Mouse (Mus musculus) right cerebral cortex, adult 2 months (tissue): ENCODE measurements around the gene Neurog2.

Experiments used
- DNase-seq, 2 experiments: peaks; one replicate each; pipeline ENCODE4 v3.0.0; 2021 to 2022; ENCODE audit warnings: low spot score in 2 of 2

The Neurog2 gene

GRCm38 (mm10) chr3:127633080-127634032 lies at the start of gene Neurog2:
TSS of gene Neurog2 (plus strand) at chr3:127633135.
- no peak for DNase-seq

GRCm38 (mm10) chr3:127597136-127597535 lies 35.8 kb upstream of the Neurog2 start:
- DNase-seq: no peak

DNA sequence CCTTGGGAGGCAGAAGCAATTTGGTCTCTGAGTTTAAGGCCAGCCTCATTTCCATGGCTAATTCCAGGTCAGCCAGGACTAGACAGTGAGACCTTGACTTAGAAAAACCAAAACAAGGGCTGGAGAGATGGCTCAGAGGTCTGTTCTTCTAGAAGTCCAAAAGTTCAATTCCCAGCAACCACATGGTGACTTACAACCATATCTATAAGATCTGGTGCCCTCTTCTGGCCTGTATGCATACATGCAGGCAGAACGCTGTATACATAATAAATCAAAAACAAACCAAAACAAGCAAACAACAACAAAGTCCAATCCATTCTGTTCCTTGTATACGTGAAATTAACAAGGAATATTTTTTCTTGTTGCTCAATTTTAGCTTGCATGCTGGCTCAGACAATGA lies 24.8 kb upstream of the Neurog2 start:
- no peak for DNase-seq

DNA sequence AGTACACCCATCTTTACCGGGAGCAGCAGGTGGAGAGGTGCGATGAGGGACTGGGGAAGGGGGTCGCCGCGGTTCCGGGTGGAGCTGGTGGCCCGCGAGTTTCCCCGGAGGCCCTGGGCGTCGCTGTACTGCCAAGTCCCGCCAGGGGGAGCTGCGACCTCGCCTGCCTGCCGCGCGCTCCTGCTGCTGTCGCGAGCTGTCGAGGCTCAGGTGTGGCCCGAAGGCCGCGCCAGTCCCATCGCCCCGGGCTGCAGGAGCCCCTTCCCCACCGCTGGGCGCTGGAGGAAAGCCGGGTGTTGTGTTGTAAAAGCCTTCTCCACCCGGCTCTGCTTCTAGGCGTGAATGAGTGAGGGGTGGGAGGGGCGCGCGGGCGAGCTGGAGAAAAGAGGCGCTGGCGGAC lies 7.6 kb upstream of the Neurog2 start:
- peak in 1 of 2 experiments; percentile 57 for DNase-seq

DNA sequence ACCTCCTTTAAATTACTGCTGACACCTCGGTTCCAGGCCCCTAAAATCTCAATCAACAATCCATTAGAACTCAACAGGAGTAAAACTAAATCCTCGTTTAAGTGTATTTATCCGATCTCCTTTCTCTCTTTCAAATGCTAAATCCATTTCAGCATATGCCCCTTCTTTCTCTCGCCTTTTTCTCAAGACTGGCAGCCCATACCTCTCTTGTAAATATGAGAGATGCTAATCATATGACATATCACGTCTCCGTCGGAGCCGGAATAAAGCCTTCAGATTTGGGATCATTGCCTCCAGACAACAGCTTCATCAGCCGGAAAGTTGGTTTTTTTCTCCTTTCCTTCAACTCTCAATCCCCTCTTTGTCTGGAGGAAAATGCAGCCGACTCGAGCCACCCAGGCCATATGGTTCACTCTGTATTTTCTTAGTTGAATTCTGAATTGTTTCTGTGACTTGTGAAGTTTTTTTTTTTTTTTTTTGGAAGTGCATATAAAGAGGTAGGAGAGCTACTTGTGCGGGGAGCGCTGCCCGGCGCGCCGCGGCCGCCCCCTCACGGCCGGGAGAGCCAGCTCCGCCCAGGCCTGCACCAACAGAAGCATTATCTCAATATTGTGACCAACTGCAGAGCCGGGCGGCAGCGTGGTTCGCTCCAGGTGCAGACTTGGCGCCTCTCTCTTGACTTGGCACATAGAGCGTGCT lies 7.1 kb upstream of the Neurog2 start:
- DNase-seq: no peak

DNA sequence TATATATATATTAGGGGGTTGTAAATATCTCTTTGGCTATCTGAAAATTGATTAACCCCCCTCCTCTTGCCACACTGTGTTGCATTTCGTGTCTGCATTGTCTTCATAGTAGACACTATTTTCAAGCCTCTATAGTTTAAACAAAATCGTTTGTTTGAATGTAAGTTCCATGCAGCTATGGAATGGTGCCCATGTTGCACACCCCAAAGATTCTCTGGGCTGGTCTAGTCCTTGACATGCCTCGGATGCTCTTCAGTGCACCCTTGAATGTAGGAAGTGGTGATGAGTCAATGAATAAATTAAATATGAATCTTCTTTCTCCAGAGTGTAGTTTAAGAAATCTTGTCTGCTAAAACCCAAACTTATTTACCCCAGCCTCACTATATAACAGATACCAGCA lies 6.4 kb upstream of the Neurog2 start:
- DNase-seq: no peak

DNA sequence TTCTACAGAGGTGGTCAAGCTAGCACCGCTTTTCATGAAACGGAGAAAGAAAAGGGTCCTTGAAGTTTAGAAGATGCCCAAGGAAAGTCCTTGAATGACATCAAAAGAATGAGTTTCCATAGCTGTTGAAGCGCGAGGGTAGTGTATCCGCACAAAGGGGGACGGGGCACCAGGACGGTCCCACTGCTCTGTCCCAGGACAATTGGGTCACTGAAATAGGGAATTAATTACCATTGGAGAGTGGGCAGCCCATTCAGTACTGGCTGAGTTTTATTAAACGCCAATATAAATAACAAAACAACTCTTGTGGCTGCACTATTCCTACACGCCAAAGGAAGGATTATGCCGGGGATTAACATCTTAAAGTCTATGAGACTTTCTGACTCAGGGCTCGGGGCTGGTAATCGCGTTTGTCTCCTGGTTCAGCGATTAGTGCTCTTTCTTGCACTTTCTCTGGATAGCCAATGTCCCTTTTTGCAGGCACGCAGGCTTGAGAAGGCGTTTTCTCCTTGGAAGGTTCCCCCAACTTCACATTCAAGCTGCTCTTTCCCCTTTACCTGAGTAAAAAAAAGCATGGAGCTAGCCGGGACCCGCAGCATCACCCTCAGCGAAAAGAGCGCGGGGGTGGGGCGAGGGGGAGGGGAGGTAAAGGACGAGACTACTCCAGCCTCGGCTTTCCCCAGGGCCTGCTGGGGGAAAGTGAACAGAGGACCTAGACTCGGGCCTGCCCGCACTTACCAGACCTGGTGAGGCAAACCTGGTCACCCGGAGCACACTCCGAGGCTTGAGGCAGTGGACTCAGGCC lies 5.6 kb upstream of the Neurog2 start:
- DNase-seq: no peak

GRCm38 (mm10) chr3:127627956-127628310 lies 5.0 kb upstream of the Neurog2 start:
- DNase-seq: no peak

DNA sequence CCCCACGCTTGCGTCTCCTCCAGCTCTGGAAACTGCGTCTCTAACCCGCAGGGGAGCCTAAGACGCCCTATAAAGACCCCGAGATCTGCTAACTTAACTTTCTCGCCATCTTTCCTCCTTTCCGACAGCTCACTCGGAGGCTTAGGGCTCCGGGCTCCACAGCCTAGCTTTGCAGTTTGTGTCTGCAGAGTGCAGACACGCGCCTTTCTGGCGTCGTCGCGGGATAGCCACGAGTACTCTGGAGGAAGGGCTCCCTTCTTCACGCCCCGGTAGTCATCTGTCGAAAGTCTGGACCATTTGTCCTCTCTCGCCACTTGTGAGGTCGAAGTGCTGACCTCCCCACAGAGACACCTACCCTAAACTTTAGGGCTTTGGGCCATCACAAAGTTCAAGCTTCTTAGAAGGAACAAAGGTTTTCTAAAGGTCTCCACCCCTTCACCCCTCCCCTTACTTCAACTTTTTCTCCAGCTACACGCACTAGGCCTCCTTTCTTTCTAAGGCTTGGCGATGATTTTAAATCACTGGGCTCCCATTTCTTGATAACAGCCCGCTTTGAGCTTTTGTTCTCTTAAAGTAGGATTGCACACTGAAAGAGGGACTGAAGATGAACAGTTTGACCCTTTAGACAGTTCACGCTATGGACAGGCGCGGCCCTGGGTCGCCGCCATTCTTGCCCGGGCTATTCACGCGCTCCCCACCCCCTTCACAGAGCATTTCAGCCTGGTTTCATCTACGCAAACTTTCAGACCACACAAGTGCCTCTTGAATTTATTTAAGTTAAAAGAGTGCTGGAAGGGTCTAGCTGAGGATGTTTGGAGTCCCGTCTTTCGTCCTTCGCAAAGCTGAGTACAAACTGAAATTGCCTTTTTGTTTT lies 4.4 kb upstream of the Neurog2 start:
- no peak for DNase-seq

- DNase-seq: no peak
Measured at GRCm38 (mm10) chr3:127630190-127630589, 2.7 kb upstream of the Neurog2 start.

DNA sequence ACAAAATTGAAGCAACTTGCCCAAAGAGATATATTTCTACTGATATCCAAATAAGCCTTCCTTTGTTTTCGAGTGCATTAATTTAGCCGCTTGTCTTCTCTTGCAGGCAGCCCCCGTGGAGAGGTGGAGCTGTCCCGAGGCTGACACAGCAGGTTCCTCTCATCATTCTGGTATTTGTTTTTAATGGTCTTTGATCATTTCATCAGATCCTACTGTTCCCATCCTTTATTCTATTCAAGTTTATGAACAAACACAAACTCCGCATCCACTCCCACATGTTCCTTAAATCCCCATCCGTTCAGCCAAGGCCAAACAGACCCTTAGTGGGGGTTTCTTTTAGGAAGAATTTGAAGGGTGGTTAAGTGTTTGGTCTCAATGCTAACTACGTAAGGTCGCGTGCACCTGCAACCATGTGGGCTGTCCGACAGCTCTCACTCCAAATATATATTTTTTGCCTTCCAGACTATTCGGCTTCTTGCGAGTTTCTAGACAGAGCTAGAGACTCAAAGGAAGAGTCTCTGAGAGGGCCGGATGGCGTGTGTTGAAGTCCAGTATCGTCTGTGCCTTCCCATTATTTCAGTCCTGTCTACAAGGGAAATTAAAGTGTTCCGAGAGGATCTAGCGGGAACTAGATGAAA lies 2.1 kb upstream of the Neurog2 start:
- DNase-seq: no peak

- no peak for DNase-seq
Measured at GRCm38 (mm10) chr3:127631582-127631981, 1.4 kb upstream of the Neurog2 start.

DNA sequence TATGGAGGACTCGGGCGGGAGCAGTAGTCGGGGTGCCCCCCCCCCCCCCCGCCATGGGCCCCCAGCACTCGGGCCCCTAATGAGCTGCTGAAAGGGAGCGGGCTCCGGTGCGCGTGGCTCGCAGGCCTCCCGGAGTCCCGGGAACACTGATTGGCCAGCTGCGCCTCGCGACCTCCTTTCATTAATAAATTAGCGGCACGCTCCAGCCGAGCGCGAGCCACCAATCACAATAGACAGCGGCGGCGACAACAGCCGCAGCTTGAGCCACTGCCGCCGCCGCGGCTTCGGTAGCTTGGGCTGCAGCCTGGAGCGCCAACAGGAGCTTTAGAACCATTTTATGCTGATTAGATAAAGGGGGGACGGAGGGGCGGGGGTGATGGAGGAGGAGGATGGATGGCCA lies 404 bp upstream of the Neurog2 start:
- DNase-seq: no peak

- peak; percentile 60 to 73 for DNase-seq
Measured at GRCm38 (mm10) chr3:127634101-127634983, 1.4 kb downstream of the Neurog2 start.

DNA sequence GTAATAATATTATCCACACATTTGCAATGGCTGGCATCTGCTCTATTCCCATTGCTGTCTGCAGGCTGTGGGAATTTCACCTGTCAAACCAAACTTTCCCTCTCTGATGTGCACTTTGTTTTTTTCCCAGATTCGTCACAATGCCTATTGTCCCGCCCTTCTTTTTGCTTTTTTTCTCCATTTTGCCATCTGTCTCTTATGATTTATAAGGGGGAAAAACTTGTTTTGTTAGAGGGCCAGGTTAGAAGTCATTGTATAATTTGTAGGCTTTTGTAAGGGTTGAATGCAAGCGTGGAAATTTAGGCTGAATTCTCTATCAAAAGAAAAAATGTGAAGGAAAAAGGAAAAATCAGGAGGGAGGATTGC lies 2.0 kb downstream of the Neurog2 start:
- no peak for DNase-seq

GRCm38 (mm10) chr3:127639875-127640761 lies 7.2 kb downstream of the Neurog2 start:
- DNase-seq: no peak

DNA sequence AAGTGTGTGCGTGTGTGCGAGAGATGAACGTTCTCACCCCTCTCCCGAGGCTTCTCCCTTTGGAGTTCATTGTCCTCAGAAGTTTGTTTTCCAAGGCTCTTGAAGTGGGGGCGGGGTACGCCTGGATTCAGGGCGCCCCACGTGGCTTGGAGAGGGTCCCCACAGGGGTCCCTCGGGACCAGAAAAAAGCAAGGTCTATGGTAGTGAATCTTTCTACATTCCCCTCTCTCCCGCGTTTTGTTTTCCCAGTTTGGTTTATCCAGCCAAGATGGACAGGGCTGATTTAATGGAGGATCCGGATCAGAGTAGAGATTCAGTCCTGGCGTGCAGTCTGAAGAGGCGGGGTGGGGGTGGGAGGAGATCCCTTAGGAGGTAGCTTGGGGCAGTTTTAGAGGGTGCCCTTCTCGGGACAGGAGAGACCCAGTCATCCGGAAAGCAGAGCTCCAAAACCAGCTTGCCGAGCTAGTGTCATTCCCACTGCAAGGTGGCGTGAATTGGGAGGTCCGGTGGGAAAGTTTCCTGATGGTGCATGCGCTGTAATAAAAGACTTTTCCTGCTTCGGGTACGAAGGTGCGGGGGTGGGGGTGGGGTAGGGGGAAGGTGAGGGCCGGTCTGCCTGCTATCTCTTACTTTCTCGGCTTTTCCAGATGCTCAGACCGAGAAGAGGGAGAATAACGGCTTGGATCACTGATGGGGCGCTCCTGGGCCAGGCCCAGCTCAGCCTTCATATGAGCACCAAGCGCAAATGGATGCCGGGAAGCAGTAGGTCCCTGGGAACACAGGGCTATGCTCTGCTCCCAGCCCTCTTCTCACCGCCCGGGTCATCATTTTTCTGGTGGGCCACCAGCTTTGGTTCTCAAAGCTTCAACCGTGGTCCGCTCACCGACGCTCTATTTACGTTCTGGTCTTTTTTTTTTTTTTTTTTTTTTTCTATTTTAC lies 8.1 kb downstream of the Neurog2 start:
- no peak for DNase-seq

DNA sequence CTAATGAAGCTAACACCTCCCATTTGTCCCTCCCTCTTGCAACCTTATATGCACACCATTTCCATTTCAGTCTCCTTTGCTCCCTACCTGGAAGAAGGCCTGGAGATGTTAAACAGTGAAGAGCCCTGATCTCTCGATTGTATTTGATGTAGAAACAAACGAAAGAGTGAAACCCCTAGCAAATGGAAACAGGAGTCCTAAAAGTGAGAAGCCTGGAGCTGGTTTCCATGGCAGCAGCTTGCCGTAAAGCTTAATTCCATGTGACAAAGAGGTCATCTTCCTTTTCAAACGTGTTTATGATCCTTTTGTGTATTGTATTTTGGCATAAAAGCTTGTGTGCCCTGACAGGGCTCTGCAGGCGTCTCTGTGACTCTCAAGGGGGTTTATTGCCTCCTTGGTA lies 9.3 kb downstream of the Neurog2 start:
- no peak for DNase-seq
